Mouse (Mus musculus) MEL (cell line): ENCODE measurements around the gene Krtap19-9b. TPM values are rescaled to one million over a fixed set of nuclear protein-coding genes. Genes with fewer than 3 reads are reported as not detected.

Experiments used
- DNase-seq: peaks from one replicate; pipeline ENCODE4 v3.0.0; 2011; ENCODE audit warnings: low read depth, low spot score
- H3K27ac ChIP-seq: 2 replicates; pipeline ENCODE4 v1.5.1; 2012; ENCODE audit warnings: low read depth, mild to moderate bottlenecking, control low read depth, low read length, moderate library complexity; ENCODE audit not compliant: control insufficient read depth
- H3K27me3 ChIP-seq, 2 experiments: fragments of 150-350 bp in 1 of 2; sonication (generic) in 1 of 2; 2 replicates each; pipeline ENCODE4 v1.6.1; 2012; ENCODE audit warnings: low read length in 2 of 2, mild to moderate bottlenecking in 2 of 2, improper control_type of control experiment in 1 of 2, moderate library complexity in 1 of 2; ENCODE audit not compliant: insufficient read depth in 2 of 2, control insufficient read depth in 1 of 2
- H3K36me3 ChIP-seq, 2 experiments: 2 replicates each; pipeline ENCODE4 v1.6.1; 2012 to 2014; ENCODE audit warnings: low read length in 2 of 2, improper control_type of control experiment in 1 of 2, inconsistent platforms in 1 of 2, mild to moderate bottlenecking in 1 of 2; ENCODE audit not compliant: insufficient read depth in 2 of 2, control insufficient read depth in 1 of 2
- H3K4me1 ChIP-seq, 2 experiments: fragments of 150-350 bp in 1 of 2; sonication (generic) in 1 of 2; 2 replicates each; pipeline ENCODE4 v1.6.1; 2012; ENCODE audit warnings: low read length in 2 of 2, improper control_type of control experiment in 1 of 2, mild to moderate bottlenecking in 1 of 2; ENCODE audit not compliant: insufficient read depth in 2 of 2, control insufficient read depth in 1 of 2
- H3K4me3 ChIP-seq, 2 experiments: fragments of 150-350 bp in 1 of 2; sonication (generic) in 1 of 2; 2 replicates each; pipeline ENCODE4 v1.5.1; 2012; ENCODE audit warnings: low read depth in 2 of 2, low read length in 2 of 2, mild to moderate bottlenecking in 2 of 2, moderate library complexity in 2 of 2, control low read depth in 1 of 2, improper control_type of control experiment in 1 of 2; ENCODE audit not compliant: control insufficient read depth in 1 of 2, insufficient read depth in 1 of 2
- H3K79me2 ChIP-seq: 2 replicates; pipeline ENCODE4 v1.6.1; 2012; ENCODE audit warnings: mild to moderate bottlenecking, low read length, moderate library complexity; ENCODE audit not compliant: control insufficient read depth, poor library complexity, insufficient read depth
- H3K9ac ChIP-seq: 2 replicates; pipeline ENCODE4 v1.6.1; 2012; ENCODE audit warnings: low read depth, mild to moderate bottlenecking, control low read depth, low read length, moderate library complexity; ENCODE audit not compliant: control insufficient read depth, poor library complexity, severe bottlenecking
- H3K9me3 ChIP-seq: fragments of 150-350 bp; sonication (generic); replicated peaks from 2 replicates; pipeline ENCODE4 v1.6.1; 2012; ENCODE audit warnings: mild to moderate bottlenecking, low read length, improper control_type of control experiment, moderate library complexity; ENCODE audit not compliant: insufficient read depth
- BHLHE40 ChIP-seq: IDR thresholded peaks from 2 replicates; pipeline ENCODE4 v1.6.1; 2012; ENCODE audit warnings: low read depth, mild to moderate bottlenecking, inconsistent platforms, low read length, improper control_type of control experiment, borderline replicate concordance
- CTCF ChIP-seq, 3 experiments: IDR thresholded peaks in 2 of 3; conservative IDR thresholded peaks in 1 of 3; 2 replicates each; pipeline ENCODE4 v1.5.1; 2011 to 2012; ENCODE audit warnings: low read length in 3 of 3, low read depth in 2 of 3, mild to moderate bottlenecking in 2 of 3, improper control_type of control experiment in 1 of 3, inconsistent platforms in 1 of 3, mixed read lengths in 1 of 3, moderate library complexity in 1 of 3; ENCODE audit not compliant: control insufficient read depth in 1 of 3, insufficient read depth in 1 of 3, poor library complexity in 1 of 3, severe bottlenecking in 1 of 3
- EP300 ChIP-seq, 2 experiments: IDR thresholded peaks; 2 replicates each; pipeline ENCODE4 v1.6.1; 2011; ENCODE audit warnings: improper control_type of control experiment in 2 of 2, low read length in 2 of 2, low read depth in 1 of 2, mild to moderate bottlenecking in 1 of 2
- ETS1 ChIP-seq: IDR thresholded peaks from 2 replicates; pipeline ENCODE4 v1.6.1; 2012; ENCODE audit warnings: low read depth, mild to moderate bottlenecking, inconsistent platforms, low read length, improper control_type of control experiment, moderate library complexity
- KAT2A ChIP-seq: conservative IDR thresholded peaks from 2 replicates; pipeline ENCODE4 v1.6.1; 2012; ENCODE audit warnings: low read depth, low read length, improper control_type of control experiment, inconsistent platforms
- MEF2A ChIP-seq: IDR thresholded peaks from 2 replicates; pipeline ENCODE4 v1.6.1; 2014; ENCODE audit warnings: low read depth, mild to moderate bottlenecking, inconsistent platforms, low read length, improper control_type of control experiment; ENCODE audit not compliant: poor library complexity, insufficient replicate concordance, severe bottlenecking; ENCODE audit errors: extremely low read depth
- NRF1 ChIP-seq: IDR thresholded peaks from 2 replicates; pipeline ENCODE4 v1.6.1; 2014; ENCODE audit warnings: low read depth, mild to moderate bottlenecking, inconsistent platforms, low read length, improper control_type of control experiment, moderate library complexity; ENCODE audit not compliant: poor library complexity, insufficient read depth, severe bottlenecking
- RAD21 ChIP-seq: IDR thresholded peaks from 2 replicates; pipeline ENCODE4 v1.6.1; 2011; ENCODE audit warnings: mild to moderate bottlenecking, low read depth, low read length, improper control_type of control experiment
- SMC3 ChIP-seq: IDR thresholded peaks from 2 replicates; pipeline ENCODE4 v1.6.1; 2011; ENCODE audit warnings: low read depth, low read length, improper control_type of control experiment
- TBP ChIP-seq: IDR thresholded peaks from 2 replicates; pipeline ENCODE4 v1.8.0; 2011; ENCODE audit warnings: low read depth, low read length, improper control_type of control experiment
- UBTF ChIP-seq: IDR thresholded peaks from 2 replicates; pipeline ENCODE4 v1.6.1; 2012; ENCODE audit warnings: low read depth, mild to moderate bottlenecking, inconsistent platforms, low read length, improper control_type of control experiment, moderate library complexity, borderline replicate concordance; ENCODE audit not compliant: insufficient read depth
- USF1 ChIP-seq: IDR thresholded peaks from 2 replicates; pipeline ENCODE4 v1.6.1; 2014; ENCODE audit warnings: low read depth, mild to moderate bottlenecking, inconsistent platforms, low read length, improper control_type of control experiment, moderate library complexity
- ZC3H11A ChIP-seq: IDR thresholded peaks from 2 replicates; pipeline ENCODE4 v1.6.1; 2012; ENCODE audit warnings: low read depth, mild to moderate bottlenecking, inconsistent platforms, low read length, improper control_type of control experiment
- ZKSCAN1 ChIP-seq: IDR thresholded peaks from 2 replicates; pipeline ENCODE4 v1.6.1; 2012; ENCODE audit warnings: low read depth, mild to moderate bottlenecking, inconsistent platforms, low read length, improper control_type of control experiment, moderate library complexity
- ZMIZ1 ChIP-seq: IDR thresholded peaks from 2 replicates; pipeline ENCODE4 v1.6.1; 2012; ENCODE audit warnings: low read depth, mild to moderate bottlenecking, inconsistent platforms, low read length, improper control_type of control experiment, moderate library complexity
- polyA plus RNA-seq, 2 experiments: library from polyadenylated mRNA; stranded (reverse) in 1 of 2; unstranded in 1 of 2; fragments of >175 nt in 1 of 2; fragments of >200 nt in 1 of 2; gene quantifications; 2 replicates each; pipeline versions ENCODE4 v1.2.1 to v1.2.4; 2012; ENCODE audit warnings: low replicate concordance in 2 of 2, low read depth in 1 of 2; ENCODE audit not compliant: insufficient read length in 2 of 2, insufficient read depth in 1 of 2, missing spikeins in 1 of 2
- total RNA-seq: library from RNA; depleted of rRNA; stranded (reverse); fragments of 300-350 nt; gene quantifications from 2 replicates; pipeline ENCODE4 v1.2.3, GENCODE M21; 2012

Gene Krtap19-9b
- total and polyA plus RNA-seq, 3 experiments = not detected

DNA sequence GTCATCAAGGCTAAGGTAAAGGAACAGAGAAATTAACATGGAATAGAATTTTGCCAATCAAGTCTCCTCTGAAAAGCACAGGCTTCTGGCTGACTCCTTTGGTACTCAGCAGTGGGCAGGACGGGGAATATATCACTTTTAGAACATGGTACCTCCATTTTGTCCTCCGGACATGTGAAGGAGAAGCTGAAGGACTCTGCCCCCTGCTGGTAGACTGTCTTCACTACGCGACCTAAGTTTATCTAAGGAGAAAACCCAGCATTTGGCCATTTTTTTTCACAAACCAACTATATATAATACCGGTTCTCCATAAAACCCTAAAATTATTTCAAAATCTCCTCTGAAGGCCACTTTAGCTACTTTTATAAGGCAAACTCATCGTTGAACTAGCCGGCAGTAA is 6.2 kb upstream of the Krtap19-9b start:
- Histone ChIP-seq H3K4me1 (no peaks in the 10 kb centered on the region), H3K9me3 (no peaks in the 10 kb centered on the region), H3K27ac (no peak overlapping the region), H3K79me2 (no peaks in the 10 kb centered on the region), H3K36me3 (no peaks in the 10 kb centered on the region), H3K4me3 (no peak overlapping the region), H3K9ac (no peak overlapping the region), H3K27me3 (no peaks in the 10 kb centered on the region)
- TF ChIP-seq UBTF (no peak), RAD21 (peak; percentile 2), ZC3H11A (no peak), KAT2A (no peak), CTCF (IDR thresholded peaks at IDR 0.05 in 2 of 3, conservative IDR thresholded peaks at IDR 0.05 in 1 of 3; ENCODE audit: control insufficient read depth in 1 of 3, insufficient read depth in 1 of 3, low read depth in 2 of 3, low read length in 3 of 3, poor library complexity in 1 of 3, severe bottlenecking in 1 of 3) (peak in 2 of 3 experiments; percentile 20 to 27; a peak in 3 of 6 replicates), SMC3 (no peak), ZKSCAN1 (no peak), TBP (no peak)
- peak; percentile 26 for DNase-seq

GRCm38 (mm10) chr16:88896357-88896756 is 35.7 kb downstream of the Krtap19-9b start, which contains the start of gene Krtap19-5:
Gene Krtap19-5 (minus strand): TSS chr16:88896457.
- Histone ChIP-seq H3K9ac (no peak within 1 kb of the TSS), H3K36me3 (no peaks in the 10 kb centered on the region), H3K9me3 (no peaks in the 10 kb centered on the region), H3K27ac (no peak within 1 kb of the TSS), H3K27me3 (no peaks in the 10 kb centered on the region), H3K4me1 (no peaks in the 10 kb centered on the region), H3K79me2 (no peaks in the 10 kb centered on the region), H3K4me3 (no peak within 1 kb of the TSS)
- TF ChIP-seq ZMIZ1 = no peak
- no peak for TF ChIP-seq MEF2A
- TF ChIP-seq BHLHE40 = no peak
- no peak for TF ChIP-seq NRF1
- TF ChIP-seq EP300 (IDR thresholded peaks at IDR 0.05; ENCODE audit: low read depth in 1 of 2, low read length in 2 of 2) = no peak
- TF ChIP-seq CTCF (IDR thresholded peaks at IDR 0.05 in 2 of 3, conservative IDR thresholded peaks at IDR 0.05 in 1 of 3; ENCODE audit: control insufficient read depth in 1 of 3, insufficient read depth in 1 of 3, low read depth in 2 of 3, low read length in 3 of 3, poor library complexity in 1 of 3, severe bottlenecking in 1 of 3) = no peak
- TF ChIP-seq USF1 = no peak
- no peak for TF ChIP-seq ETS1
- DNase-seq = no peak
